Mouse (Mus musculus): ENCODE data around the gene Esrrg. TPM values are rescaled to one million over a fixed set of nuclear protein-coding genes. Genes with fewer than 3 reads are reported as not detected.
A peak's percentile ranks its signal among the peaks of the same experiment; 100 is the strongest.

Esrrg gene
- polyA plus RNA-seq, 1 experiment from 2014 or later = 1.2 TPM

GRCm38 (mm10) chr1:188085116-188085879 lies 476.7 kb downstream of the Esrrg start:
- Histone ChIP-seq H3K4me1 (ENCODE audit: control insufficient read depth, insufficient read depth, low read length) (0 out of 2 replicates have a peak, but pooled peaks cover 8% of the 10 kb centered on the region), H3K9me3 (ENCODE audit: control insufficient read depth, low read length) (no peaks in the 10 kb centered on the region), H3K9ac (ENCODE audit: low read length) (no peak overlapping the region), H3K4me3 (ENCODE audit: low read depth, low read length) (no peak overlapping the region), H3K27ac (replicated peaks; ENCODE audit: low read depth, low read length) (no peak overlapping the region), H3K4me2 (ENCODE audit: low read depth, severe bottlenecking) (no peak overlapping the region), H3K36me3 (ENCODE audit: control insufficient read depth, insufficient read depth, low read length) (no peaks in the 10 kb centered on the region), H3K27me3 (ENCODE audit: control insufficient read depth, insufficient read depth, low read length) (no peaks in the 10 kb centered on the region)
- no peak for ATAC-seq (ENCODE audit: insufficient number of reproducible peaks, low FRiP score, low TSS enrichment, low read depth)
- WGBS = 84% methylated on average over 13 of the region's 13 CpGs
- no peak for DNase-seq (ENCODE audit: low spot score)

- Histone ChIP-seq H3K36me3 (ENCODE audit: control insufficient read depth, insufficient read depth, low read length) (no peaks in the 10 kb centered on the region), H3K4me1 (ENCODE audit: control insufficient read depth, insufficient read depth, low read length) (no peaks in the 10 kb centered on the region), H3K9ac (ENCODE audit: low read length) (no peak overlapping the region), H3K4me3 (ENCODE audit: low read depth, low read length) (no peak overlapping the region), H3K4me2 (ENCODE audit: low read depth, severe bottlenecking) (no peak overlapping the region), H3K27me3 (ENCODE audit: control insufficient read depth, insufficient read depth, low read length) (no peaks in the 10 kb centered on the region), H3K9me3 (ENCODE audit: control insufficient read depth, low read length) (no peaks in the 10 kb centered on the region), H3K27ac (replicated peaks; ENCODE audit: low read depth, low read length) (no peak overlapping the region)
- WGBS = 68% methylated on average over 3 of the region's 3 CpGs
- ATAC-seq (ENCODE audit: insufficient number of reproducible peaks, low FRiP score, low TSS enrichment, low read depth) (no peak), DNase-seq (ENCODE audit: low spot score) (no peak)
These were observed 485.1 kb downstream of the Esrrg start for GRCm38 (mm10) chr1:188093724-188094123.

- Histone ChIP-seq H3K4me3 (ENCODE audit: low read depth, low read length) (no peak overlapping the region), H3K27ac (replicated peaks; ENCODE audit: low read depth, low read length) (no peak overlapping the region), H3K4me2 (ENCODE audit: low read depth, severe bottlenecking) (no peak overlapping the region), H3K36me3 (ENCODE audit: control insufficient read depth, insufficient read depth, low read length) (no peaks in the 10 kb centered on the region), H3K27me3 (ENCODE audit: control insufficient read depth, insufficient read depth, low read length) (no peaks in the 10 kb centered on the region), H3K9ac (ENCODE audit: low read length) (no peak overlapping the region), H3K4me1 (ENCODE audit: control insufficient read depth, insufficient read depth, low read length) (no peaks in the 10 kb centered on the region), H3K9me3 (ENCODE audit: control insufficient read depth, low read length) (no peaks in the 10 kb centered on the region)
- ATAC-seq (ENCODE audit: insufficient number of reproducible peaks, low FRiP score, low TSS enrichment, low read depth) (no peak), DNase-seq (ENCODE audit: low spot score) (no peak)
- 79% methylated on average over 7 of the region's 7 CpGs for WGBS
These were observed 493.2 kb downstream of the Esrrg start for GRCm38 (mm10) chr1:188101832-188102231.

GRCm38 (mm10) chr1:188103179-188103578 lies 494.6 kb downstream of the Esrrg start:
- Histone ChIP-seq H3K4me3 (ENCODE audit: low read depth, low read length) (no peak overlapping the region), H3K27ac (replicated peaks; ENCODE audit: low read depth, low read length) (no peak overlapping the region), H3K4me1 (ENCODE audit: control insufficient read depth, insufficient read depth, low read length) (0 out of 2 replicates have a peak, but pooled peaks cover 3% of the 10 kb centered on the region), H3K9ac (ENCODE audit: low read length) (no peak overlapping the region), H3K4me2 (ENCODE audit: low read depth, severe bottlenecking) (no peak overlapping the region), H3K9me3 (ENCODE audit: control insufficient read depth, low read length) (no peaks in the 10 kb centered on the region), H3K36me3 (ENCODE audit: control insufficient read depth, insufficient read depth, low read length) (no peaks in the 10 kb centered on the region), H3K27me3 (ENCODE audit: control insufficient read depth, insufficient read depth, low read length) (no peaks in the 10 kb centered on the region)
- 38% methylated on average over 3 of the region's 3 CpGs for WGBS
- DNase-seq (ENCODE audit: low spot score) (no peak), ATAC-seq (ENCODE audit: insufficient number of reproducible peaks, low FRiP score, low TSS enrichment, low read depth) (no peak)

GRCm38 (mm10) chr1:188105516-188105915 lies 496.9 kb downstream of the Esrrg start:
- H3K9ac ChIP-seq (ENCODE audit: low read length) = no peak overlapping the region
- no peaks in the 10 kb centered on the region for H3K27me3 ChIP-seq (ENCODE audit: control insufficient read depth, insufficient read depth, low read length)
- H3K9me3 ChIP-seq (ENCODE audit: control insufficient read depth, low read length) = no peaks in the 10 kb centered on the region
- H3K4me1 ChIP-seq (ENCODE audit: control insufficient read depth, insufficient read depth, low read length) = 0 out of 2 replicates have a peak, but pooled peaks cover 4% of the 10 kb centered on the region
- H3K27ac ChIP-seq (replicated peaks; ENCODE audit: low read depth, low read length) = no peak overlapping the region
- DNase-seq (ENCODE audit: low spot score) (no peak), ATAC-seq (ENCODE audit: insufficient number of reproducible peaks, low FRiP score, low TSS enrichment, low read depth) (no peak)
- H3K4me3 ChIP-seq (ENCODE audit: low read depth, low read length) = no peak overlapping the region
- H3K4me2 ChIP-seq (ENCODE audit: low read depth, severe bottlenecking) = no peak overlapping the region
- 79% methylated on average over 4 of the region's 4 CpGs for WGBS
- no peaks in the 10 kb centered on the region for H3K36me3 ChIP-seq (ENCODE audit: control insufficient read depth, insufficient read depth, low read length)

GRCm38 (mm10) chr1:188107946-188108345 lies 499.4 kb downstream of the Esrrg start:
- H3K4me3 ChIP-seq (ENCODE audit: low read depth, low read length) = no peak overlapping the region
- DNase-seq (ENCODE audit: low spot score) = peak; percentile 21
- ATAC-seq (ENCODE audit: insufficient number of reproducible peaks, low FRiP score, low TSS enrichment, low read depth) = no peak
- H3K9ac ChIP-seq (ENCODE audit: low read length) = no peak overlapping the region
- no peaks in the 10 kb centered on the region for H3K9me3 ChIP-seq (ENCODE audit: control insufficient read depth, low read length)
- H3K27me3 ChIP-seq (ENCODE audit: control insufficient read depth, insufficient read depth, low read length) = no peaks in the 10 kb centered on the region
- H3K36me3 ChIP-seq (ENCODE audit: control insufficient read depth, insufficient read depth, low read length) = no peaks in the 10 kb centered on the region
- no peak overlapping the region for H3K27ac ChIP-seq (replicated peaks; ENCODE audit: low read depth, low read length)
- 15% methylated on average over 6 of the region's 6 CpGs for WGBS
- no peak overlapping the region for H3K4me2 ChIP-seq (ENCODE audit: low read depth, severe bottlenecking)
- 0 out of 2 replicates have a peak, but pooled peaks cover 4% of the 10 kb centered on the region for H3K4me1 ChIP-seq (ENCODE audit: control insufficient read depth, insufficient read depth, low read length)

- H3K27ac ChIP-seq (replicated peaks; ENCODE audit: low read depth, low read length) = no peak overlapping the region
- no peak overlapping the region for H3K4me3 ChIP-seq (ENCODE audit: low read depth, low read length)
- no peak overlapping the region for H3K9ac ChIP-seq (ENCODE audit: low read length)
- WGBS = 76% methylated on average over 3 of the region's 3 CpGs
- H3K4me2 ChIP-seq (ENCODE audit: low read depth, severe bottlenecking) = no peak overlapping the region
- H3K9me3 ChIP-seq (ENCODE audit: control insufficient read depth, low read length) = no peaks in the 10 kb centered on the region
- DNase-seq (ENCODE audit: low spot score) (no peak), ATAC-seq (ENCODE audit: insufficient number of reproducible peaks, low FRiP score, low TSS enrichment, low read depth) (no peak)
- no peaks in the 10 kb centered on the region for H3K36me3 ChIP-seq (ENCODE audit: control insufficient read depth, insufficient read depth, low read length)
- H3K4me1 ChIP-seq (ENCODE audit: control insufficient read depth, insufficient read depth, low read length) = 0 out of 2 replicates have a peak, but pooled peaks cover 4% of the 10 kb centered on the region
- no peaks in the 10 kb centered on the region for H3K27me3 ChIP-seq (ENCODE audit: control insufficient read depth, insufficient read depth, low read length)
These were observed 503.0 kb downstream of the Esrrg start for GRCm38 (mm10) chr1:188111552-188111951.

GRCm38 (mm10) chr1:188113240-188113639 lies 504.6 kb downstream of the Esrrg start:
- no peaks in the 10 kb centered on the region for H3K27me3 ChIP-seq (ENCODE audit: control insufficient read depth, insufficient read depth, low read length)
- H3K36me3 ChIP-seq (ENCODE audit: control insufficient read depth, insufficient read depth, low read length) = no peaks in the 10 kb centered on the region
- ATAC-seq (ENCODE audit: insufficient number of reproducible peaks, low FRiP score, low TSS enrichment, low read depth) (no peak), DNase-seq (ENCODE audit: low spot score) (no peak)
- no peaks in the 10 kb centered on the region for H3K4me1 ChIP-seq (ENCODE audit: control insufficient read depth, insufficient read depth, low read length)
- H3K4me3 ChIP-seq (ENCODE audit: low read depth, low read length) = no peak overlapping the region
- H3K9ac ChIP-seq (ENCODE audit: low read length) = no peak overlapping the region
- H3K4me2 ChIP-seq (ENCODE audit: low read depth, severe bottlenecking) = no peak overlapping the region
- no peaks in the 10 kb centered on the region for H3K9me3 ChIP-seq (ENCODE audit: control insufficient read depth, low read length)
- WGBS = 70% methylated on average over 3 of the region's 3 CpGs
- no peak overlapping the region for H3K27ac ChIP-seq (replicated peaks; ENCODE audit: low read depth, low read length)
